Mouse (Mus musculus): Measurements from ENCODE around the gene Scin. TPM values are rescaled to one million over a fixed set of nuclear protein-coding genes. Genes with fewer than 3 reads are reported as not detected.

Scin gene
- polyA plus RNA-seq, 1 experiment from 2014 or later, result not detected

DNA sequence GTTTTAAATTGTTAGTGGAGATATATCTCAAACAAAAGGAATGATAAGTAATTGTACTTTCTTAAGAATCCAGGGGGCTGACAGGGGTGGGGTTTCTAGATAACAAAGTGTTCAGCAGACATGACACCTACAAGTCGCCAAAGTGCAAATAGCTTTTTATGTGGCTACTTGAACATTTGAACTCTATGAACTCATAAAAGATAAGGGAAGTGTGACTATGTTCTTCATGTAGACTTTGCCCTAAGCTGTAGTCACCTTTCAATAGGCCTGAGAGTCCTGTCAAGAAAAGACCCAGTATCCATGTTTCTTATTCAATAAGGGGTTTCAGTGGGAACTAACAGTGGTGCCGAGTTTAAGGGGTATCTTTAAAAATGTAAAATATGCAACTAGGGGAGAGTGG is 110.1 kb downstream of the Scin start:
- H3K4me1 ChIP-seq (ENCODE audit: control insufficient read depth, insufficient read depth, low read depth, low read length), result no peaks in the 10 kb centered on the region
- H3K27me3 ChIP-seq (replicated peaks; ENCODE audit: control insufficient read depth, insufficient read depth, low read length), result no peaks in the 10 kb centered on the region
- no peaks in the 10 kb centered on the region for H3K9me3 ChIP-seq (ENCODE audit: control insufficient read depth, low read length)
- no peak overlapping the region for H3K27ac ChIP-seq (ENCODE audit: low read depth, low read length)
- no peak for ATAC-seq
- no peak overlapping the region for H3K4me3 ChIP-seq (ENCODE audit: low read length)
- H3K4me2 ChIP-seq (ENCODE audit: low read length), result no peak overlapping the region
- WGBS, result 95% methylated on average over 2 of the region's 2 CpGs
- H3K9ac ChIP-seq (ENCODE audit: low read depth, low read length), result no peak overlapping the region
- no peaks in the 10 kb centered on the region for H3K36me3 ChIP-seq (ENCODE audit: control insufficient read depth, insufficient read depth, low read length)

DNA sequence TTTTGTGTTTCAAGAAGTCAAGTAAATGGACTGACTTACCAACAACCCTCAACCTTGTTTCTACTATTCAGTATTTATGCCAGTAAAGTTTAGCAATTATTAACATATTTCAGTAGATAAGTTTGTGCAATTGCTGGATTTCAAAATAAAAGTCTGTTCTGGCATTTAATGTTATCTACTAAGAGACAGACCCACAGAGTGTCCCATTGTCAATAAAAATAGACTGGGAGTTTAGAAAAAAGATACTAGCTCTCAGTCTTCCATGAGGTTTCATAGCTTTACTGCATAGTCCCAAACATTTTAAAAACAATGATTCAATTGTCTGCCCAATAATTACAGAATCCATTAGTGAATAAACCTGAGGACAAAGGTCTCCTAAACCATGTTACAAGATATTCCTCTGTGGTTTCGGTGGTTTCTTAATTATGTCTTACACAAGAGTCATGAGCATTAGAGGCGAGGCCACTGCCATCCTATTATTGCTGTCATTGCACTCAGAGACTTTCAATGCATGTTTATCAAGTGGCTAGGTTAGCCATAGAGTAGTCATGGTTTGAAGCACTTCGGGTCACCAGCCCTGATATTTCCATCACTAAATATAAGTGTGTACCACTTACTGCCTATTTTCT is 110.9 kb downstream of the Scin start:
- Histone ChIP-seq H3K36me3 (ENCODE audit: control insufficient read depth, insufficient read depth, low read length) (no peaks in the 10 kb centered on the region), H3K9ac (ENCODE audit: low read depth, low read length) (no peak overlapping the region), H3K4me1 (ENCODE audit: control insufficient read depth, insufficient read depth, low read depth, low read length) (no peaks in the 10 kb centered on the region), H3K4me3 (ENCODE audit: low read length) (no peak overlapping the region), H3K27ac (ENCODE audit: low read depth, low read length) (no peak overlapping the region), H3K27me3 (replicated peaks; ENCODE audit: control insufficient read depth, insufficient read depth, low read length) (no peaks in the 10 kb centered on the region), H3K4me2 (ENCODE audit: low read length) (no peak overlapping the region), H3K9me3 (ENCODE audit: control insufficient read depth, low read length) (no peaks in the 10 kb centered on the region)
- ATAC-seq, result no peak
- 86% methylated on average over 3 of the region's 3 CpGs for WGBS

DNA sequence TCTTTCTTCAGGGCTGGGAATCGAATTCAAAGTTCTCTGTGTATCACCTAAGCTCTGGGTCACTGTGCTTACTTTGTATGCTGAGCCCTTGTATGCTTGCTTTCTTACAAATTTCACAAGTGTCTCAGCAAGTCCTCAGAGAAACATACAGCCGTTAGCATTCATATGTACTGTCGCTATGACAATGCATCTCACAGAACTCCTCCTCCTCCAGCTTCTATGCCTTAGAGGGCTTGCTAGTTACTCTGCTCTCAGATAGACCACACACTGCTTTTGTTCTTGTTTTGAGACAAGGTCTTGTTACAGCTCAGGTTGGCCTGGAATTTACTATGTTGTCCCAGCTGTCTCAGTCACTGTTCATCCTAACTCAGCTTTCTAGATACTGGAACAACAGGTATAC is 111.7 kb downstream of the Scin start:
- ATAC-seq, result no peak
- 77% methylated on average over 3 of the region's 3 CpGs for WGBS
- no peak overlapping the region for H3K9ac ChIP-seq (ENCODE audit: low read depth, low read length)
- no peak overlapping the region for H3K4me3 ChIP-seq (ENCODE audit: low read length)
- no peaks in the 10 kb centered on the region for H3K36me3 ChIP-seq (ENCODE audit: control insufficient read depth, insufficient read depth, low read length)
- H3K27me3 ChIP-seq (replicated peaks; ENCODE audit: control insufficient read depth, insufficient read depth, low read length), result no peaks in the 10 kb centered on the region
- H3K4me2 ChIP-seq (ENCODE audit: low read length), result no peak overlapping the region
- H3K9me3 ChIP-seq (ENCODE audit: control insufficient read depth, low read length), result no peaks in the 10 kb centered on the region
- no peaks in the 10 kb centered on the region for H3K4me1 ChIP-seq (ENCODE audit: control insufficient read depth, insufficient read depth, low read depth, low read length)
- H3K27ac ChIP-seq (ENCODE audit: low read depth, low read length), result no peak overlapping the region

DNA sequence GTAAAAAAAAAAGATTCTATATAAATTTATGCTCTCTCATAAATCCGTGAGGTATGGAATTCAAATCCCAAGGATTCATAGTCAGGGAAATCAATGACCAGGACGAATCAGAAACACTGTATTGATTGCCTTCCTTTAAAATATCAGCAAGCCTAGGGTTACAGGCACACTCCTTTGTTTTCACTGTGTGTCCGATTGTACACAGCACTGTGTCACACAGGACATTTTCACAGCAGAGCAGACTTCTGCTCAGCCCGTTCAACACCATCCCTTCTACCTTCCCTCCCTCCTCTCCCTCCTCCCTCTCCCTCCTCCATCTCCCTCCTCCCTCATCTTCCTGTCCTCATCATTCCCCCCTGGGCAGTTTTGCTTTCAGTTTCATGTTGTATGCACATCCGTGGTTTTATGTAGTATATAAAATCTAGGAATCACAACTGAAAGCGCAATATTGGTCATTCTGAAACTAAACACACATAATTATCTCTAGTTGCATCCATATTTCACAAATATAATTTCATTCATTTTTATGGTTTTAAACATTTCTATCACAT is 116.0 kb downstream of the Scin start:
- no peak overlapping the region for H3K4me3 ChIP-seq (ENCODE audit: low read length)
- WGBS, result 72% methylated on average over 6 of the region's 6 CpGs
- no peaks in the 10 kb centered on the region for H3K27me3 ChIP-seq (replicated peaks; ENCODE audit: control insufficient read depth, insufficient read depth, low read length)
- no peaks in the 10 kb centered on the region for H3K9me3 ChIP-seq (ENCODE audit: control insufficient read depth, low read length)
- no peak for ATAC-seq
- H3K4me1 ChIP-seq (ENCODE audit: control insufficient read depth, insufficient read depth, low read depth, low read length), result no peaks in the 10 kb centered on the region; the same call in 1 of the 2 replicates
- no peak overlapping the region for H3K27ac ChIP-seq (ENCODE audit: low read depth, low read length)
- no peak overlapping the region for H3K9ac ChIP-seq (ENCODE audit: low read depth, low read length)
- H3K36me3 ChIP-seq (ENCODE audit: control insufficient read depth, insufficient read depth, low read length), result no peaks in the 10 kb centered on the region
- H3K4me2 ChIP-seq (ENCODE audit: low read length), result no peak overlapping the region; the same call in 1 of the 2 replicates

DNA sequence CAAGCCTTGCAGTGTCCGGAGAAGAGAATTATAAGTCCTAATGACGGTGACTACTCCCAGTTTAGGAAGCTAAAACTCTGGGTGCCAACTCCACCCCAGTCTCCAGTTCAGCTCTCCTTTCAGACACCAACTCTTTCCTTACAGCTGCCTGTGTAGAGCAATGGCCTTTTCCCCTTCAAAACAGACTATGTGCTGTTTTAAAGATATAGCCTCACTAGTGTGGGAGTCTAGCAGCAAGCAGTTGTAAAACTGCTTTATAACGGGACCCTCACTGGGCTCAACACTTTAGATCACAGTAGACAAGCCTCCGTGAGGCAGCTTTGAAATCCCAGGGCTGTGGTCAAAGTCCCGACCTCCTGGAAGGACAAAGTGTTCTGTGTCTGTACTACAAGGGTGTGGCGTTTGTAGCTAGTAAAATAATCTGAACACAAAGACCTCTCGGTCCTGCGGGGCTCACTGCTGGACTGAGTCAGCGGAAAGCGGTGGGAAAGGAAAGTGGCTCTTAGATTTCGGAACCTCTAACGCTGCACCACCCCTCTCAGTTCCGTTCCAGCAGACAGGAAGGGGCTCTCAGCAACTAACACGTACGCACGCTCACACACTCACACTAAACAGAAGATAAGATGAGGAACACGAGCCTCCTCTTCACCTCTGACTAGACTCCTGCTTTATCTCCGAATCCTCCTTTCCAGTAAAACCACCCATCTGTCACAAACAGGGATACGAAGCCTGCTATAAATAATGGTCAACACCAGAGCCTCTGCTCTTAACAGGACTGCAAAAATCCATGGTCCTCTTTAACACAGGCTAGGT is 117.2 kb downstream of the Scin start:
- ATAC-seq, result peak; percentile 80
- peak overlapping the region; percentile 27 for H3K4me3 ChIP-seq (ENCODE audit: low read length)
- H3K27ac ChIP-seq (ENCODE audit: low read depth, low read length), result peak overlapping the region; percentile 52
- peak overlapping the region; percentile 40 for H3K9ac ChIP-seq (ENCODE audit: low read depth, low read length)
- H3K9me3 ChIP-seq (ENCODE audit: control insufficient read depth, low read length), result no peaks in the 10 kb centered on the region
- WGBS, result 41% methylated on average over 19 of the region's 19 CpGs
- H3K4me2 ChIP-seq (ENCODE audit: low read length), result peak overlapping the region; percentile 51
- H3K36me3 ChIP-seq (ENCODE audit: control insufficient read depth, insufficient read depth, low read length), result no peaks in the 10 kb centered on the region
- no peaks in the 10 kb centered on the region for H3K27me3 ChIP-seq (replicated peaks; ENCODE audit: control insufficient read depth, insufficient read depth, low read length)
- no peaks in the 10 kb centered on the region; the same call in 1 of the 2 replicates for H3K4me1 ChIP-seq (ENCODE audit: control insufficient read depth, insufficient read depth, low read depth, low read length)

DNA sequence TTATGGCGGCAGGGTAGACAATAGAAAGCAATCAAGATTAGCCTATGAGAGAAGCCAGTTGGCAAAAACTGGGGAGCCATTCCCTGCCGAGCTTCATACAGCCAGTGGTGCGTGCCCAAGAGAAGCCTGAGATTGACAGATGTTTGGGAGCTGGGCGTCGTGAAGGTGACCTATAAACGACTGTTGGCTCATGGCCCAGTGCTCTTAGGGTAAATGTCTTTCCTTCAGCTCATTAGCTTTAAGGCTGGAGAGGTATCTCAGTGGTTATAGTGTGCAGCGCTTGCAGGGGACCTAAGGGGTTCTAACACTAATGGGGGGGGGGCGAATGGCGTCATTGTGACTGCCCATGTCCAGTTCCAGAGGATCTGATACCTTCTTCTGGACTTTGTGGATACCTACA is 118.0 kb downstream of the Scin start:
- 64% methylated on average over 9 of the region's 9 CpGs for WGBS
- Histone ChIP-seq H3K27ac (ENCODE audit: low read depth, low read length) (no peak overlapping the region), H3K4me3 (ENCODE audit: low read length) (no peak overlapping the region), H3K4me2 (ENCODE audit: low read length) (no peak overlapping the region), H3K36me3 (ENCODE audit: control insufficient read depth, insufficient read depth, low read length) (no peaks in the 10 kb centered on the region), H3K4me1 (ENCODE audit: control insufficient read depth, insufficient read depth, low read depth, low read length) (no peaks in the 10 kb centered on the region; the same call in 1 of the 2 replicates), H3K27me3 (replicated peaks; ENCODE audit: control insufficient read depth, insufficient read depth, low read length) (no peaks in the 10 kb centered on the region), H3K9me3 (ENCODE audit: control insufficient read depth, low read length) (no peaks in the 10 kb centered on the region), H3K9ac (ENCODE audit: low read depth, low read length) (no peak overlapping the region)
- ATAC-seq, result no peak

DNA sequence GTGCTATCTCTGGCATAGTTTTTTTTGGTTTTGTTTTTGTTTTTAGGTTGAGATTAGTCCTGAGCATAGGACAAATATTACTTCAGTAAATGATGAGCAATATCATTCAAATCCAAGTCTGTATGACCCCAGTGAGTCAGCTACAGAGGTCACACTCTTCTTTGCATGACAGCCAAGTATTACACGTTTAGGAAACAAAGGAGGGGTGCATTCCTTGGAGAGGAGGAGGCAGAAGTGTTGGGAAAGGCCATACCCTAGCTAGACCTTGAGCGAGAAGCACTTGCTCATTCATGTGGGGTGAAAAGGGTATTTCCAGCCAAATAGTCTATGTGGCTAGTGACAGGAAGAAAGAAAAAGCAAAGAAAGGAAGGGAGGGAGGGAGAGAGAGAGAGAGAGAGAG is 124.2 kb downstream of the Scin start:
- H3K36me3 ChIP-seq (ENCODE audit: control insufficient read depth, insufficient read depth, low read length), result no peaks in the 10 kb centered on the region
- H3K27me3 ChIP-seq (replicated peaks; ENCODE audit: control insufficient read depth, insufficient read depth, low read length), result no peaks in the 10 kb centered on the region
- H3K4me3 ChIP-seq (ENCODE audit: low read length), result no peak overlapping the region
- no peaks in the 10 kb centered on the region for H3K4me1 ChIP-seq (ENCODE audit: control insufficient read depth, insufficient read depth, low read depth, low read length)
- no peak overlapping the region for H3K27ac ChIP-seq (ENCODE audit: low read depth, low read length)
- no peaks in the 10 kb centered on the region for H3K9me3 ChIP-seq (ENCODE audit: control insufficient read depth, low read length)
- no peak overlapping the region for H3K9ac ChIP-seq (ENCODE audit: low read depth, low read length)
- ATAC-seq, result no peak
- 59% methylated on average over 2 of the region's 2 CpGs for WGBS
- no peak overlapping the region for H3K4me2 ChIP-seq (ENCODE audit: low read length)

Other genes with a start within 250 kb of the Scin start
- gene Arl4a, start 96.2 kb downstream of the Scin start, polyA plus RNA-seq (2015; fragmentation: Nextera tagmentation; extraction: Ambion mirVana), result 108 and 110 TPM in 2 replicates
- gene Lsmem1, start 65.3 kb upstream of the Scin start, polyA plus RNA-seq (2015; fragmentation: Nextera tagmentation; extraction: Ambion mirVana), result 0.16 TPM in 1 of 2 replicates, not detected in the other
- gene Ifrd1, start 114.3 kb upstream of the Scin start, polyA plus RNA-seq (2015; fragmentation: Nextera tagmentation; extraction: Ambion mirVana), result 152 and 156 TPM in 2 replicates